Mouse (Mus musculus): ENCODE data around the gene Kcnk10. TPM values are rescaled to one million over a fixed set of nuclear protein-coding genes. Genes with fewer than 3 reads are reported as not detected.

Kcnk10 gene
- polyA plus RNA-seq, 1 experiment from 2014 or later, result 3.0 TPM

- H3K9ac ChIP-seq (ENCODE audit: low read length), result no peak overlapping the region
- no peak overlapping the region for H3K4me2 ChIP-seq (replicated peaks; ENCODE audit: low read depth)
- TF ChIP-seq CTCF (IDR thresholded peaks at IDR 0.05; ENCODE audit: low read depth) (no peak), EP300 (optimal IDR thresholded peaks at IDR 0.05) (no peak)
- no peak overlapping the region for H3K4me3 ChIP-seq (ENCODE audit: low read depth, low read length)
- H3K36me3 ChIP-seq (ENCODE audit: control insufficient read depth, insufficient read depth, low read length), result no peaks in the 10 kb centered on the region
- no peak overlapping the region for H3K27ac ChIP-seq (replicated peaks)
- no peak for DNase-seq (ENCODE audit: low spot score)
- no peaks in the 10 kb centered on the region for H3K27me3 ChIP-seq (ENCODE audit: control insufficient read depth, insufficient read depth, low read length)
- ATAC-seq (ENCODE audit: low FRiP score, low TSS enrichment), result no peak
- H3K4me1 ChIP-seq (replicated peaks; ENCODE audit: control insufficient read depth, insufficient read depth), result no peaks in the 10 kb centered on the region
- WGBS, result 78% methylated on average over 5 of the region's 5 CpGs
- no peaks in the 10 kb centered on the region for H3K9me3 ChIP-seq (ENCODE audit: control insufficient read depth, low read length)
These were observed 119.6 kb downstream of the Kcnk10 start for GRCm38 (mm10) chr12:98458516-98458915.

GRCm38 (mm10) chr12:98453161-98453560 lies 124.9 kb downstream of the Kcnk10 start:
- DNase-seq (ENCODE audit: low spot score) (no peak), ATAC-seq (ENCODE audit: low FRiP score, low TSS enrichment) (no peak)
- H3K27ac ChIP-seq (replicated peaks), result no peak overlapping the region
- no peaks in the 10 kb centered on the region for H3K27me3 ChIP-seq (ENCODE audit: control insufficient read depth, insufficient read depth, low read length)
- no peak overlapping the region for H3K4me2 ChIP-seq (replicated peaks; ENCODE audit: low read depth)
- WGBS, result 83% methylated on average over 17 of the region's 17 CpGs
- H3K36me3 ChIP-seq (ENCODE audit: control insufficient read depth, insufficient read depth, low read length), result no peaks in the 10 kb centered on the region
- H3K4me1 ChIP-seq (replicated peaks; ENCODE audit: control insufficient read depth, insufficient read depth), result no peaks in the 10 kb centered on the region
- TF ChIP-seq CTCF (IDR thresholded peaks at IDR 0.05; ENCODE audit: low read depth) (no peak), EP300 (optimal IDR thresholded peaks at IDR 0.05) (no peak)
- H3K9ac ChIP-seq (ENCODE audit: low read length), result no peak overlapping the region
- no peak overlapping the region for H3K4me3 ChIP-seq (ENCODE audit: low read depth, low read length)
- no peaks in the 10 kb centered on the region for H3K9me3 ChIP-seq (ENCODE audit: control insufficient read depth, low read length)

GRCm38 (mm10) chr12:98452646-98453045 lies 125.5 kb downstream of the Kcnk10 start:
- Histone ChIP-seq H3K36me3 (ENCODE audit: control insufficient read depth, insufficient read depth, low read length) (no peaks in the 10 kb centered on the region), H3K9ac (ENCODE audit: low read length) (no peak overlapping the region), H3K4me3 (ENCODE audit: low read depth, low read length) (no peak overlapping the region), H3K4me1 (replicated peaks; ENCODE audit: control insufficient read depth, insufficient read depth) (no peaks in the 10 kb centered on the region), H3K27me3 (ENCODE audit: control insufficient read depth, insufficient read depth, low read length) (no peaks in the 10 kb centered on the region), H3K9me3 (ENCODE audit: control insufficient read depth, low read length) (no peaks in the 10 kb centered on the region), H3K27ac (replicated peaks) (no peak overlapping the region), H3K4me2 (replicated peaks; ENCODE audit: low read depth) (no peak overlapping the region)
- no peak for TF ChIP-seq EP300 (optimal IDR thresholded peaks at IDR 0.05)
- TF ChIP-seq CTCF (IDR thresholded peaks at IDR 0.05; ENCODE audit: low read depth), result no peak
- DNase-seq (ENCODE audit: low spot score) (no peak), ATAC-seq (ENCODE audit: low FRiP score, low TSS enrichment) (no peak)
- WGBS, result 72% methylated on average over 7 of the region's 7 CpGs

GRCm38 (mm10) chr12:98445637-98446036 lies 132.5 kb downstream of the Kcnk10 start:
- no peak for TF ChIP-seq CTCF (IDR thresholded peaks at IDR 0.05; ENCODE audit: low read depth)
- TF ChIP-seq EP300 (optimal IDR thresholded peaks at IDR 0.05), result no peak

GRCm38 (mm10) chr12:98444860-98445259 lies 133.2 kb downstream of the Kcnk10 start:
- Histone ChIP-seq H3K4me2 (replicated peaks; ENCODE audit: low read depth) (no peak overlapping the region), H3K4me3 (ENCODE audit: low read depth, low read length) (no peak overlapping the region), H3K27ac (replicated peaks) (no peak overlapping the region), H3K9me3 (ENCODE audit: control insufficient read depth, low read length) (no peaks in the 10 kb centered on the region), H3K9ac (ENCODE audit: low read length) (no peak overlapping the region), H3K4me1 (replicated peaks; ENCODE audit: control insufficient read depth, insufficient read depth) (no peaks in the 10 kb centered on the region), H3K36me3 (ENCODE audit: control insufficient read depth, insufficient read depth, low read length) (no peaks in the 10 kb centered on the region), H3K27me3 (ENCODE audit: control insufficient read depth, insufficient read depth, low read length) (no peaks in the 10 kb centered on the region)
- no peak for TF ChIP-seq CTCF (IDR thresholded peaks at IDR 0.05; ENCODE audit: low read depth)
- no peak for TF ChIP-seq EP300 (optimal IDR thresholded peaks at IDR 0.05)
- WGBS, result 80% methylated on average over 5 of the region's 5 CpGs
- DNase-seq (ENCODE audit: low spot score) (no peak), ATAC-seq (ENCODE audit: low FRiP score, low TSS enrichment) (no peak)

More at GRCm38 (mm10) chr12:98445637-98446036, 132.5 kb downstream of the Kcnk10 start:
- Histone ChIP-seq H3K4me1 (replicated peaks; ENCODE audit: control insufficient read depth, insufficient read depth) (no peaks in the 10 kb centered on the region), H3K4me2 (replicated peaks; ENCODE audit: low read depth) (no peak overlapping the region), H3K4me3 (ENCODE audit: low read depth, low read length) (no peak overlapping the region), H3K9ac (ENCODE audit: low read length) (no peak overlapping the region), H3K27me3 (ENCODE audit: control insufficient read depth, insufficient read depth, low read length) (no peaks in the 10 kb centered on the region), H3K36me3 (ENCODE audit: control insufficient read depth, insufficient read depth, low read length) (no peaks in the 10 kb centered on the region), H3K9me3 (ENCODE audit: control insufficient read depth, low read length) (no peaks in the 10 kb centered on the region), H3K27ac (replicated peaks) (no peak overlapping the region)
- no peak for ATAC-seq (ENCODE audit: low FRiP score, low TSS enrichment)
- WGBS, result 67% methylated on average over 5 of the region's 5 CpGs
- no peak for DNase-seq (ENCODE audit: low spot score)

- no peak overlapping the region for H3K27ac ChIP-seq (replicated peaks)
- no peak for ATAC-seq (ENCODE audit: low FRiP score, low TSS enrichment)
- DNase-seq (ENCODE audit: low spot score), result no peak
- H3K9me3 ChIP-seq (ENCODE audit: control insufficient read depth, low read length), result no peaks in the 10 kb centered on the region
- no peak overlapping the region for H3K4me3 ChIP-seq (ENCODE audit: low read depth, low read length)
- H3K27me3 ChIP-seq (ENCODE audit: control insufficient read depth, insufficient read depth, low read length), result no peaks in the 10 kb centered on the region
- TF ChIP-seq EP300 (optimal IDR thresholded peaks at IDR 0.05) (no peak), CTCF (IDR thresholded peaks at IDR 0.05; ENCODE audit: low read depth) (no peak)
- H3K4me2 ChIP-seq (replicated peaks; ENCODE audit: low read depth), result no peak overlapping the region
- WGBS, result 75% methylated on average over 3 of the region's 3 CpGs
- no peaks in the 10 kb centered on the region for H3K36me3 ChIP-seq (ENCODE audit: control insufficient read depth, insufficient read depth, low read length)
- H3K9ac ChIP-seq (ENCODE audit: low read length), result no peak overlapping the region
- H3K4me1 ChIP-seq (replicated peaks; ENCODE audit: control insufficient read depth, insufficient read depth), result no peaks in the 10 kb centered on the region
These were observed 134.4 kb downstream of the Kcnk10 start for GRCm38 (mm10) chr12:98443754-98444153.

All from stomach, postnatal 0 days (tissue).